Mouse (Mus musculus) kidney, embryonic 16.5 days (tissue): ENCODE results near the gene Plaur. TPM values are rescaled to one million over a fixed set of nuclear protein-coding genes. Genes with fewer than 3 reads are reported as not detected.
A peak's percentile ranks its signal among the peaks of the same experiment; 100 is the strongest.

ENCODE experiments used
- ATAC-seq: fragments of 200-750 bp; cut with Nextera tagmentation; 2 replicates; pipeline ENCODE4 v1.8.0; 2017; ENCODE audit warnings: moderate TSS enrichment; ENCODE audit not compliant: low FRiP score, low TSS enrichment
- H3K27ac ChIP-seq: fragments of 300-500 bp; sonication (generic); 2 replicates; pipeline ENCODE4 v1.5.1; 2014; ENCODE audit warnings: low read length
- H3K27me3 ChIP-seq: fragments of 300-500 bp; sonication (generic); 2 replicates; pipeline ENCODE4 v1.6.1; 2014; ENCODE audit warnings: low read length, control low read depth, mixed read lengths; ENCODE audit not compliant: insufficient read depth
- H3K36me3 ChIP-seq: fragments of 300-500 bp; sonication (generic); 2 replicates; pipeline ENCODE4 v1.6.1; 2014; ENCODE audit warnings: low read length, control low read depth, mixed read lengths; ENCODE audit not compliant: insufficient read depth
- H3K4me1 ChIP-seq: fragments of 300-500 bp; sonication (generic); 2 replicates; pipeline ENCODE4 v1.6.1; 2014; ENCODE audit warnings: low read length, control low read depth, mixed read lengths; ENCODE audit not compliant: insufficient read depth
- H3K4me2 ChIP-seq: fragments of 300-500 bp; sonication (generic); replicated peaks from 2 replicates; pipeline ENCODE4 v1.6.1; 2014; ENCODE audit warnings: low read depth, low read length
- H3K4me3 ChIP-seq: fragments of 300-500 bp; sonication (generic); 2 replicates; pipeline ENCODE4 v1.5.1; 2014; ENCODE audit warnings: mild to moderate bottlenecking, low read length
- H3K9ac ChIP-seq: fragments of 300-500 bp; sonication (generic); replicated peaks from 2 replicates; pipeline ENCODE4 v1.6.1; 2014; ENCODE audit warnings: low read length
- H3K9me3 ChIP-seq: fragments of 300-500 bp; sonication (generic); 2 replicates; pipeline ENCODE4 v1.6.1; 2016; ENCODE audit warnings: low read length, control low read depth
- WGBS: fragments of 180-500 bp; shearing (Covaris S2); extraction: QIAGEN DNeasy Blood & Tissue Kit; methylation state at CpG from one replicate; pipeline ENCODE4 v1.1.7; 2014; 5-methylcytosine and 5-hydroxymethylcytosine counted together
- polyA plus RNA-seq: library from polyadenylated mRNA; unstranded; fragments of >200 nt; fragmentation: Nextera tagmentation; extraction: Ambion mirVana; gene quantifications from 2 replicates; pipeline ENCODE4 v1.2.1, GENCODE M21; 2015

Plaur gene
- polyA plus RNA-seq, 1 experiment from 2014 or later = 18.5 TPM

GRCm38 (mm10) chr7:24427168-24427567 lies 35.1 kb upstream of the Plaur start:
- 96% methylated on average over 8 of the region's 8 CpGs for WGBS
- no peak for ATAC-seq
- Histone ChIP-seq H3K4me2 (no peak overlapping the region), H3K36me3 (no peaks in the 10 kb centered on the region), H3K9ac (no peak overlapping the region), H3K4me3 (no peak overlapping the region), H3K27ac (no peak overlapping the region), H3K27me3 (no peaks in the 10 kb centered on the region), H3K9me3 (no peaks in the 10 kb centered on the region), H3K4me1 (0 out of 2 replicates have a peak, but pooled peaks cover 9% of the 10 kb centered on the region)

- no peak overlapping the region for H3K4me2 ChIP-seq
- H3K9ac ChIP-seq = no peak overlapping the region
- ATAC-seq = no peak
- H3K27ac ChIP-seq = no peak overlapping the region
- 87% methylated on average over 5 of the region's 5 CpGs for WGBS
- no peaks in the 10 kb centered on the region for H3K36me3 ChIP-seq
- H3K27me3 ChIP-seq = no peaks in the 10 kb centered on the region
- H3K9me3 ChIP-seq = peaks cover 6% of the 10 kb centered on the region; the same call in 1 of the 2 replicates
- H3K4me1 ChIP-seq = 0 out of 2 replicates have a peak, but pooled peaks cover 7% of the 10 kb centered on the region
- H3K4me3 ChIP-seq = no peak overlapping the region
These were observed 33.6 kb upstream of the Plaur start for GRCm38 (mm10) chr7:24428725-24429124.

DNA sequence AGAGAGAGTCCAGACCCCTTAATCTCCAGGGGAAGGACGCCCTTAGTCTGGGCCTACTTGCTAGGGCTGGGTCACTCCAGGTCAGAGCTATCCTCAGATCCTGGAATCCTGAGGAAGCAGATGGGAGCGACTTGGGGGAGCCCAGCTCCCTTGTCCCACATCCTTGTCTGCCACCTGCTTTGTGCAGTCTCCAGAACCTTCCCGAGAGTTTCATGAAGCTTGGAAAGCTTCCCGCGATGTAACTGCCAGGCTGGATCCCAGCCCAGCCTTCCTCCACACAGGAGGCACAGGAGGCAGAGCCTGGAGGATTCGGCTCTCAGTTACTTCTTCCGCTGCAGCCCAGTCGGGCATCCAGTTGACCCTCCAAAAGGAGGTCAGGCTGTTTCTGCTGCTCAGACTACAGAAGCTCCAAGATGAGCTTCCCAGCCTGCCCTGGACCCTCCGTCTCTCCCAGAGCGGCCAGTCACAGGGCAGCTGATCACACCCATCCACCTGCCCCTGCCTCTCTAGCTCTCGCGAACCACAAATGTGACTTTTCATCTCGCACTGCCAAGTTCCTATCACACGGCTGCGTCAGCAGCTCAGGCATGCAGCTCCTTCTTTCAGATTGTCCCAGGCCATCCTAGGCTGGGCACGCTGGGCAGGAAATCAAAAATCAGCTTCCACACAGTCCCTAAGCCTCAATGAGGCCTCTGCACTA lies 32.7 kb upstream of the Plaur start:
- Histone ChIP-seq H3K4me3 (no peak overlapping the region), H3K4me2 (no peak overlapping the region), H3K9me3 (peaks cover 6% of the 10 kb centered on the region; the same call in 1 of the 2 replicates), H3K4me1 (no peaks in the 10 kb centered on the region), H3K27ac (no peak overlapping the region), H3K27me3 (no peaks in the 10 kb centered on the region), H3K36me3 (no peaks in the 10 kb centered on the region), H3K9ac (no peak overlapping the region)
- ATAC-seq = no peak
- WGBS = 58% methylated on average over 16 of the region's 16 CpGs

- 94% methylated on average over 15 of the region's 15 CpGs for WGBS
- Histone ChIP-seq H3K4me1 (no peaks in the 10 kb centered on the region), H3K4me3 (no peak overlapping the region), H3K27me3 (no peaks in the 10 kb centered on the region), H3K27ac (no peak overlapping the region), H3K9ac (no peak overlapping the region), H3K4me2 (no peak overlapping the region), H3K9me3 (peaks cover 6% of the 10 kb centered on the region; the same call in 1 of the 2 replicates), H3K36me3 (no peaks in the 10 kb centered on the region)
- ATAC-seq = no peak
These were observed 31.5 kb upstream of the Plaur start for GRCm38 (mm10) chr7:24430551-24431345.

GRCm38 (mm10) chr7:24431713-24432112 lies 30.6 kb upstream of the Plaur start:
- WGBS = 46% methylated on average over 11 of the region's 11 CpGs
- Histone ChIP-seq H3K4me3 (no peak overlapping the region), H3K27ac (no peak overlapping the region), H3K27me3 (no peaks in the 10 kb centered on the region), H3K4me2 (no peak overlapping the region), H3K4me1 (no peaks in the 10 kb centered on the region), H3K9ac (no peak overlapping the region), H3K9me3 (peaks cover 6% of the 10 kb centered on the region; the same call in 1 of the 2 replicates), H3K36me3 (no peaks in the 10 kb centered on the region)
- no peak for ATAC-seq

DNA sequence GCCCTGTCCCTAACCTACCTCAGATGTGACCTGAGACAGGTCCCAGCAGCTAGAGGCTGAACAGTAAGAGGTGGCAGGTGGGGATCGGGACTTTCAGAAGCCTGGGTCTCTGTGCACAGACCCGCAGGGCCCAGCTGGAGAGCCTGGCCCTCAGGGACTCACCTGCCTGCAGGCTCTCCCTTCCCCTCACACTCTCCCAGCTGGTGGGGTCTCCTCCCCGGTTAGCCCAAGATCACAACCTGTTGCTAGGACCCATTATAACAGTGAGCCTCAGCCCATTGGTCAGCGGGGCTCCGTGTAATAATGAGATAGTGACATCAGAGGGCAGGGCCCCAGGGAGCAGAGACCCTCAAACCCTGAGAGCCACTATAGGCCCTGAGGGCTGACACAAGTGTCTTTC lies 27.0 kb upstream of the Plaur start:
- peaks cover 6% of the 10 kb centered on the region; the same call in 1 of the 2 replicates for H3K9me3 ChIP-seq
- no peaks in the 10 kb centered on the region for H3K27me3 ChIP-seq
- 63% methylated on average over 5 of the region's 5 CpGs for WGBS

GRCm38 (mm10) chr7:24437981-24438380 lies 24.3 kb upstream of the Plaur start:
- H3K9ac ChIP-seq = no peak overlapping the region
- no peaks in the 10 kb centered on the region for H3K36me3 ChIP-seq
- no peaks in the 10 kb centered on the region for H3K27me3 ChIP-seq
- WGBS = 72% methylated on average over 10 of the region's 10 CpGs
- H3K4me2 ChIP-seq = no peak overlapping the region
- H3K4me1 ChIP-seq = no peaks in the 10 kb centered on the region
- no peak for ATAC-seq
- H3K9me3 ChIP-seq = 0 out of 2 replicates have a peak, but pooled peaks cover under 1% of the 10 kb centered on the region
- no peak overlapping the region for H3K4me3 ChIP-seq
- no peak overlapping the region for H3K27ac ChIP-seq

More for the DNA sequence above, 27.0 kb upstream of the Plaur start:
- Histone ChIP-seq H3K4me2 (no peak overlapping the region), H3K27ac (no peak overlapping the region), H3K9ac (no peak overlapping the region), H3K4me3 (no peak overlapping the region), H3K4me1 (no peaks in the 10 kb centered on the region), H3K36me3 (no peaks in the 10 kb centered on the region)
- ATAC-seq = no peak

- 85% methylated on average over 6 of the region's 6 CpGs for WGBS
- no peak for ATAC-seq
- no peaks in the 10 kb centered on the region for H3K9me3 ChIP-seq
- no peaks in the 10 kb centered on the region for H3K36me3 ChIP-seq
- no peak overlapping the region for H3K4me2 ChIP-seq
- H3K27ac ChIP-seq = no peak overlapping the region
- no peak overlapping the region for H3K9ac ChIP-seq
- H3K4me1 ChIP-seq = no peaks in the 10 kb centered on the region
- no peak overlapping the region for H3K4me3 ChIP-seq
- H3K27me3 ChIP-seq = no peaks in the 10 kb centered on the region
These were observed 23.1 kb upstream of the Plaur start for GRCm38 (mm10) chr7:24439191-24439590.

- Histone ChIP-seq H3K36me3 (no peaks in the 10 kb centered on the region), H3K9ac (no peak overlapping the region), H3K27me3 (no peaks in the 10 kb centered on the region), H3K4me1 (no peaks in the 10 kb centered on the region), H3K27ac (no peak overlapping the region), H3K9me3 (no peaks in the 10 kb centered on the region), H3K4me3 (no peak overlapping the region), H3K4me2 (no peak overlapping the region)
- 72% methylated on average over 7 of the region's 7 CpGs for WGBS
- ATAC-seq = no peak
These were observed 22.4 kb upstream of the Plaur start for GRCm38 (mm10) chr7:24439891-24440290.

GRCm38 (mm10) chr7:24441785-24442184 lies 20.5 kb upstream of the Plaur start:
- H3K27ac ChIP-seq = no peak overlapping the region
- H3K27me3 ChIP-seq = no peaks in the 10 kb centered on the region
- WGBS = 22% methylated on average over 1 of the region's 1 CpGs
- ATAC-seq = peak; percentile 62; the same call in 1 of the 2 replicates
- H3K4me3 ChIP-seq = no peak overlapping the region
- H3K4me1 ChIP-seq = no peaks in the 10 kb centered on the region
- no peaks in the 10 kb centered on the region for H3K36me3 ChIP-seq
- no peak overlapping the region for H3K4me2 ChIP-seq
- no peaks in the 10 kb centered on the region for H3K9me3 ChIP-seq
- H3K9ac ChIP-seq = no peak overlapping the region
